Mouse (Mus musculus): ENCODE measurements around the gene Trim75.

- peak; percentile 28; the same call in 1 of the 2 replicates for TF ChIP-seq CTCF (conservative IDR thresholded peaks at IDR 0.05; ENCODE audit: low read length)
- TF ChIP-seq POU5F1 (IDR thresholded peaks at IDR 0.05; ENCODE audit: borderline replicate concordance, low read length), result no peak
- no peak for TF ChIP-seq NANOG (IDR thresholded peaks at IDR 0.05; ENCODE audit: borderline replicate concordance, low read length)
Observed at GRCm38 (mm10) chr8:65022485-65022884, 34.9 kb upstream of the Trim75 start.
